Mouse (Mus musculus): ENCODE results near the gene Nav2. TPM values are rescaled to one million over a fixed set of nuclear protein-coding genes. Genes with fewer than 3 reads are reported as not detected.
A peak's percentile ranks its signal among the peaks of the same experiment; 100 is the strongest.

Nav2 gene
- total and polyA plus RNA-seq, 3 experiments: 4.8 to 6.9 (median 6.4) TPM

- DNase-seq: peak; percentile 18
Observed at GRCm38 (mm10) chr7:49484036-49484744, 575.7 kb downstream of the Nav2 start.

GRCm38 (mm10) chr7:49485292-49485847 lies 576.9 kb downstream of the Nav2 start:
- DNase-seq: no peak

GRCm38 (mm10) chr7:49487347-49487746 lies 578.8 kb downstream of the Nav2 start:
- no peak for DNase-seq

- DNase-seq: no peak
Observed at GRCm38 (mm10) chr7:49488493-49489087, 580.1 kb downstream of the Nav2 start.

GRCm38 (mm10) chr7:49490814-49491213 lies 582.3 kb downstream of the Nav2 start:
- no peak for DNase-seq

GRCm38 (mm10) chr7:49492622-49493021 lies 584.1 kb downstream of the Nav2 start:
- DNase-seq: no peak

- DNase-seq: no peak
Observed at GRCm38 (mm10) chr7:49493210-49493609, 584.7 kb downstream of the Nav2 start.

GRCm38 (mm10) chr7:49494654-49495053 lies 586.1 kb downstream of the Nav2 start:
- DNase-seq: no peak

GRCm38 (mm10) chr7:49496111-49496510 lies 587.6 kb downstream of the Nav2 start:
- DNase-seq: no peak

- no peak for DNase-seq
Observed at GRCm38 (mm10) chr7:49496766-49497425, 588.4 kb downstream of the Nav2 start.

- no peak for DNase-seq
Observed at GRCm38 (mm10) chr7:49497426-49497892, 588.9 kb downstream of the Nav2 start.

GRCm38 (mm10) chr7:49499598-49499997 lies 591.1 kb downstream of the Nav2 start:
- no peak for DNase-seq

- DNase-seq: no peak
Observed at GRCm38 (mm10) chr7:49500916-49501315, 592.4 kb downstream of the Nav2 start.

GRCm38 (mm10) chr7:49503419-49503818 lies 594.9 kb downstream of the Nav2 start:
- DNase-seq: no peak

GRCm38 (mm10) chr7:49503881-49504280 lies 595.4 kb downstream of the Nav2 start:
- no peak for DNase-seq

- no peak for DNase-seq
Observed at GRCm38 (mm10) chr7:49504297-49504696, 595.8 kb downstream of the Nav2 start.

GRCm38 (mm10) chr7:49505024-49505423 lies 596.5 kb downstream of the Nav2 start:
- peak; percentile 42 for DNase-seq

- DNase-seq: no peak
Observed at GRCm38 (mm10) chr7:49506085-49506820, 597.7 kb downstream of the Nav2 start.

GRCm38 (mm10) chr7:49507943-49508506 lies 599.5 kb downstream of the Nav2 start:
- DNase-seq: peak; percentile 29

- no peak for DNase-seq
Observed at GRCm38 (mm10) chr7:49511820-49512453, 603.4 kb downstream of the Nav2 start.

- DNase-seq: no peak
Observed at GRCm38 (mm10) chr7:49513763-49514437, 605.4 kb downstream of the Nav2 start.

Data from adrenal gland, adult 2 months (tissue).